Mouse (Mus musculus) cerebellum, postnatal 4 days (tissue): Measurements from ENCODE around the gene Gria4.
A peak's percentile ranks its signal among the peaks of the same experiment; 100 is the strongest.
"Not testable (repeated sequence)": the region's sequence is repeated elsewhere in the genome, so short reads cannot be mapped to it uniquely, and the experiment has no call there.

Experiments
- DNase-seq, 2 experiments: peaks; one replicate each; pipeline ENCODE4 v3.0.0; 2022; ENCODE audit warnings: low spot score in 2 of 2, mixed read lengths in 1 of 2

Gene Gria4

GRCm38 (mm10) chr9:4573596-4573995 is 222.4 kb downstream of the Gria4 start:
- DNase-seq, result no peak

DNA sequence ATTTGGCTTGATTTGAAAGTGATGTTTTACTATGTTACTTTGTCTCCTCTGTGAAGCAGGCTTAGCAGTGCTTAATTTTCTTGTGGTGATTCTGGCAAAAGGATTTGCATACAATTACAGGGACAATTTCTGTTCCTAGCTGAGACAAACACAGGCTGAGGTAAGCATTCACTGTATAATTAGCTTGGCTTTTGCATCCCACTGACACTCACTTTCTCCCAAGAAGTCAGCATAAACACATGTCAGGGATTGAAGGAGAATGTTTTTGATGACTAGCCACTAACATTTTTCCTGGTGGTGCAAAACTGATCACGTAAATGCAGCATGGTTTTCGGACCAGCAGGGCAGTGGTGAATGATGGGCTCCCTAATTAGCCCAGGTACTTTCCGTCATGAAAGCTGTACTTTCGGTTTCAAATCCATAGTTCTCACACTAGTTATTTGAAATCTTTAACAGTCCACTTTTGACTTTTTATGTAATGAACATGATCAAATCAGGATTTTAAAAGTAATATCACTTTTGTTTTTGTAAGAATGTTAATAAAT is 240.5 kb downstream of the Gria4 start:
- no peak for DNase-seq

DNA sequence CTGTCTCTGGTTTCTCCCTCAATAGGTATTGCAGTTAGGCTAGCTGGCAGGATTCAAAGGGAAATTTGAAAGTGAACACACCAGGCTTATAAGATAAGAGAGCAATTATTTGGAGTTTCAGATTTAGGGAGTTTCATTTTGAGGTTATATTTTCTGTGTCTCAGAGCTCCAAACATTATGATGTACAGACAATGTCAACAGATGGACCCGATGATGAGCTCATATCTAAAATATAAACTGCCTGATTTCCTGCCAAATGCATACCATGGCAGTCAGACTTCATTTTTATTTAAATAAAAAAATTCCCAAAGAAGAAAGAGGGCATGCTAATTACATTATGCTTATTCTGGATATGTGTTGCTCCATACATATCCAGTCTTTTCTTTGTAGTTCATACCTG is 256.8 kb downstream of the Gria4 start:
- no peak for DNase-seq

- DNase-seq, result no peak
Measured at GRCm38 (mm10) chr9:4536514-4537150, 259.4 kb downstream of the Gria4 start.

DNA sequence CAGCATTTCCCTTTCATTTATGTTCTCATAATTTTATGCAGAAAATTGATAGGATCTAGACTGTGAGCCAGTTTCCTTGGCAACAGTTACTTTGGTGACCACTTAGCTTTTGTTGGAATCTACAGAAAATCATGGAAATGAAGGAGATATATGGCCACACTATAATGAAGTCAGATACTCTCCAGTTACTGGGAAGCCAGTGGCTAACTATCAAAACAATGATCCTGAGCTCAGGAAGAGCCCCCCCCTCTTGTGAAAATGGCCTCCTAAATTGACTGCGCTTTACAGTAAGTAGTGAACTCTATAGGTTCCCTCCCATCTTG is 281.5 kb downstream of the Gria4 start:
- DNase-seq, result no peak

DNA sequence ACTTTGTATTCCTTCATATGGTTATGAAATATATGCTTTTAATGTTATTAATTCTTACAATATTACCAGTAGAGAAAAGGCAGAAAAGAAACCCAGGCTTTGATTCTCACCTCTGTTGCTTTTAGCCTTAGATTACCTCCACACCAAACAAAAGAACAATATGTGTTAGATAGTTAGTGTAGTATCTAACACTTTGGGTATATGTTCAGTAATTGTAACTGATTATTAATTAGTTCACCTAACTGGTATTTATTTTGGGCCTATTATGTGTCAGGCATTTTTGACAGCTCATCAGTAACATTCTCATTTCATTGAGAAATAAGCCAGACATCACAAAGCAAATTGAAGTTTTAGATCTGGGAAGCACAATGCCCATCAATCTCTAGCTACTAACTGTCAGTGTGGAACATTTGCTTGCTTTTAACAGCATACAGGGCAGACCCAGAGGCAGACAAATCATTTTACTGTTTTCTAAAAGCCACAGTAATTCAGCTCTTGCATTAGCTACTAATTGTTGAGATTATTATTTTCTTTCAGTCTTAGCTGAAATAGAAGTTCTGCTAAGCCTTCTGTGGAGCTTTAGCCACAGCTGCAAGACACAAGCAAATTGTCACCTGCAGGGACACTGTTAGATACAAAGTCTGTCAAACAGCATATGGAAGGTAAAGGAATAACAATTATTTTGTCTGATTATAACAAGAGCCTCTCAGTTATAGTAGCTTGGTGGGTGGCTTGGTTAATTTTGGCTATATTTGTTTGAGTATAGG is 282.1 kb downstream of the Gria4 start:
- no peak for DNase-seq

DNA sequence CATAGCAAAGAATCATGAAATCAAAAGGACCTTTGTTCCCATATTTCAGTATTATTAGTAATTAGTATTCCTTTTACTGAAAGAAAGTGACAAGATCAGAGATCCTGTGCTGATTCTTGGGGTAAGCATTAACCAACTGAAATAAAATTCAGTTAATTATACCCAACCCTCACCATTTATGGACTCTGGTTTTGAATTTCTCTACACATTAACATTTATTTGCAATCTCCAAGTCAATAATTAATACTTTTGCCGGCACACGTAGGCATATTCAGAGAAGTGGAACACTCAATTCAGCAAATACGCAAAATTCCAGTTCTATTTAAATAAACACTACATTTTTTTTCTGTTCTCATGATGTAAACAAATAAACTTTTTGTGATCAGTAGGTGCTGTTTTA is 289.9 kb downstream of the Gria4 start:
- no peak for DNase-seq

DNA sequence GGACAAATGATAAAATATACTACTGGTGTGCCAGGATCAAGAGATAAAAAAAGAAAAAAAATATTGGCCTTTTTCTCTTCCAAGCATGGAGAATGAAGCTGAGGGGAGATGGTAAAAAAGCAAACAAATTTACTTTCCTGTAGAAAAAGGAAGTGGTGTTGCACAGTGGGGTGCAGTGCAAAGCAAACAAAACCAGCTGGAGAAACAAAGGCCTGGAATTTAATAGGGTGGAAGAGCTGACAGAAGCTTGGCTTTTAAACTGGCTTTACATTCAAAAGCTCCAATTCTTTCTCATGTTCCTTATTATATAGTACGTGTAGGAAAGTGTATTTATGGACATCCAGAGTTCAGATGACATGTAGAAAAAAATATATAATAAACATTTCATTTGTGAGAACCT is 290.9 kb downstream of the Gria4 start:
- no peak for DNase-seq

DNA sequence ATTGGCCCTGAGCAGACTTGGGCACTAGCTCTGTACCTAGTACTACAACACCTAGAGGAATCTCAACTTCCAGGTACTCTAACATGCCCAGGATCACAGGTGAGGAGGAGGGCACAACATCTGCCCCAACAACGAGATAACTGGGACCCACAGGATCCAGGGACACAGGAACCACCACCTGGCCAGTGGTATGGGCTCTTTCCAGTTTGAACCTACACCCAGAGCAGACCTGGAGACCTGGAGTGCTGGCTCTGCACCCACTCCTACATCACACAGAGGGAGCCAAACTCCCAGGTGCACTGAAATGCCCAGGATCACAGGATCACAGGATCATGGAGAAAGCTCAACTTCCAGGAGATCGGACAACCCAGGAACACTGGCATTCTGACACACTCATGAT is 309.6 kb downstream of the Gria4 start:
- no peak for DNase-seq

DNA sequence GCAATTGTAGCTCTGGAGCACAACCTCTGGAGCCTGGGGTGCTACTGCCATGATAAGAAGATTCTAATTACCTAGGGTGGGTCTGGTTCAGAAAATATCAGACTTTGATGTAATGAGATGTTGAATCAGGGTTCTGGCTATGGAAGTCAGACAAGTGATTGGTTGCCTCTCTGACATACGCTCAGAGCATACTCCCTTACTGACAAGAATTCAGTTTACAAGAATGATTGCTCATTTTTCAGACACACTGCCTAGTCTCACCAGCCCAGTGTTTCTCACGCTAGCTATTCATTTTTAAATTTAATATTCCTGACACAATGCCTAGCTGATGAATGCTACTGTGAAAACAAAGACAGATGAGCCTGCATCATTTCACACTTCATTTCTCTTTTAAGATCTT is 311.5 kb downstream of the Gria4 start:
- DNase-seq, result no peak

- DNase-seq, result no peak
Measured at GRCm38 (mm10) chr9:4470791-4471190, 325.2 kb downstream of the Gria4 start.

GRCm38 (mm10) chr9:4459456-4460070 is 336.5 kb downstream of the Gria4 start:
- DNase-seq, result no peak

- DNase-seq, result no peak
Measured at GRCm38 (mm10) chr9:4458193-4458592, 337.8 kb downstream of the Gria4 start.

DNA sequence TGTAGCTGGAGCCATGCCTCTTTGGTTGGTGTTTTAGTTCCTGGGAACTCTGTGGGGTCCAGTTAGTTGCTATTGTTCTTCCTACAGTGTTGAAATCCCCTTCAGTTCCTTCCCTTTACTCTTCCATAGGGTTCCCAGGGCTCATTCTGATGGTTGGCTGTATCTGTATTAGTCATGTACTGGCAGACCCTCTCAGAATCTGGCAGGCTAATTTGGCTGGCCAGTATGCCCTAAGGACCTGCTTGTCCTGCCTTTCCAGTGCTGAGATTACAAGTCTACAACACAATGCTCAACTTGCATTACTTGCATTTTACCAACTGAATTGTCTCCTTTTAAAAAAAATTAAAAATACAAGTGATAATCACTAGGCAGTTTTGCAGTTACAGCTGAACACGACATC is 338.4 kb downstream of the Gria4 start:
- DNase-seq, result no peak

GRCm38 (mm10) chr9:4442908-4443307 is 353.1 kb downstream of the Gria4 start:
- DNase-seq, result peak; percentile 27 to 42

GRCm38 (mm10) chr9:4400801-4401200 is 395.2 kb downstream of the Gria4 start:
- not testable (repeated sequence) for DNase-seq

GRCm38 (mm10) chr9:4376640-4377120 is 419.4 kb downstream of the Gria4 start:
- no peak for DNase-seq

GRCm38 (mm10) chr9:4375828-4376639 is 420.0 kb downstream of the Gria4 start, which contains the start of gene Msantd4:
TSS of gene Msantd4 (plus strand) at chr9:4376562.
- DNase-seq, result peak; percentile 87 to 93
